Mouse (Mus musculus): ENCODE measurements around the gene Naa16. TPM values are rescaled to one million over a fixed set of nuclear protein-coding genes. Genes with fewer than 3 reads are reported as not detected.

The Naa16 gene
- polyA plus RNA-seq, 2 experiments = 9.1 to 24.2 TPM

DNA sequence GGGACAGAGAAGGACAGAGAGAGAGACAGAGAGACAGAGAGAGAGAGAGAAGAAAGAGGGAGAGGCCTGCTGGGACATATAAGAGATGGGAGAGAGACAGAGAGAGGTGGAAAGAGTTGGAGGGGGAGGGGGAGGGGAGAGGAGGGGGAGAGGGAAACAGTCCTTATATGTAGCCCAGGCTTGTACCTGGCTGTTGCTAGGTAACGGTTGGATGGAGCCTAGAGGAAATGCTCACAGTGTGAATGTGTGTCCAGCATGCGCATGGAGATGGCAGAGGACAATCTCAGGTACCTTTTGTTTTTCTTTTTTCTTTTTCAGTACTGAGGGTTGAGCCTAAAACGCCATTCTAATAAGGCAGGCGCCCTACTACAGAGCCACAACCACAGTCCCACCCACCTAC lies 106.0 kb downstream of the Naa16 start:
- DNase-seq (ENCODE audit: low read depth in 3 of 3, low spot score in 3 of 3) (no peak), ATAC-seq (ENCODE audit: insufficient read depth) (no peak)
- Histone ChIP-seq H3K27ac (no peak overlapping the region), H3K9ac (replicated peaks) (no peak overlapping the region), H3K9me3 (ENCODE audit: control insufficient read depth, low read length) (no peaks in the 10 kb centered on the region), H3K4me3 (ENCODE audit: insufficient read depth in 1 of 2, low read depth in 2 of 2, low read length in 2 of 2) (no peak overlapping the region), H3K4me1 (replicated peaks; ENCODE audit: control insufficient read depth in 2 of 2, insufficient read depth in 2 of 2, low read length in 1 of 2) (peaks cover 9 to 14% of the 10 kb centered on the region in 2 experiments), H3K27me3 (ENCODE audit: control insufficient read depth, insufficient read depth, low read length) (no peaks in the 10 kb centered on the region), H3K4me2 (ENCODE audit: low read depth) (no peak overlapping the region), H3K36me3 (replicated peaks; ENCODE audit: control insufficient read depth, insufficient read depth, low read depth) (peaks cover 20% of the 10 kb centered on the region)
- TF ChIP-seq CTCF (IDR thresholded peaks at IDR 0.05; ENCODE audit: low read depth) = no peak
- no peak for TF ChIP-seq EP300 (IDR thresholded peaks at IDR 0.05; ENCODE audit: low read depth)
- 69% methylated on average over 4 of the region's 4 CpGs for WGBS (ENCODE audit: insufficient replicate concordance)

DNA sequence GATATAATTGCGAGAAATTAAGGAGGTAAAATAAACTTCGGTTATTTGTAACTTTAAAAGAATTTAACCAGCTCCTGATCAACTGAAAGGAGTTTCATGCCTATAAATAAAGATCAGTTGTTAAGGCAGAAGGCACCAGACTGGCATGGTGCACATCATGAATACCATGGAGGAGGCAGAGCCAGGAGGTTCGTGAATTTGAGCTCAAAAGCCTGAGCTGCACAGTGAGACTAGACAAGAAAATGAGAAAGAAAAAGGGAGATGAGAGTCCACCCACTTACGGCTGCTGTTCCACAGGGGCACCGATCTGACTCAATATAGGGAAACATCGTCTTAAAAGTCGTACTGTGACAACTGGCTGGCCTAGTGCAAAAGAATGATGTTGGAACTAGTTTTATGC lies 106.6 kb downstream of the Naa16 start:
- Histone ChIP-seq H3K36me3 (replicated peaks; ENCODE audit: control insufficient read depth, insufficient read depth, low read depth) (peaks cover 13% of the 10 kb centered on the region), H3K4me2 (ENCODE audit: low read depth) (no peak overlapping the region), H3K27me3 (ENCODE audit: control insufficient read depth, insufficient read depth, low read length) (no peaks in the 10 kb centered on the region), H3K27ac (no peak overlapping the region), H3K9me3 (ENCODE audit: control insufficient read depth, low read length) (no peaks in the 10 kb centered on the region), H3K4me3 (ENCODE audit: insufficient read depth in 1 of 2, low read depth in 2 of 2, low read length in 2 of 2) (no peak overlapping the region), H3K4me1 (replicated peaks; ENCODE audit: control insufficient read depth in 2 of 2, insufficient read depth in 2 of 2, low read length in 1 of 2) (peaks cover 9 to 12% of the 10 kb centered on the region in 2 experiments), H3K9ac (replicated peaks) (no peak overlapping the region)
- no peak for ATAC-seq (ENCODE audit: insufficient read depth)
- DNase-seq (ENCODE audit: low read depth in 3 of 3, low spot score in 3 of 3) = no peak
- 76% methylated on average over 7 of the region's 7 CpGs for WGBS (ENCODE audit: insufficient replicate concordance)
- no peak for TF ChIP-seq EP300 (IDR thresholded peaks at IDR 0.05; ENCODE audit: low read depth)
- no peak for TF ChIP-seq CTCF (IDR thresholded peaks at IDR 0.05; ENCODE audit: low read depth)

DNA sequence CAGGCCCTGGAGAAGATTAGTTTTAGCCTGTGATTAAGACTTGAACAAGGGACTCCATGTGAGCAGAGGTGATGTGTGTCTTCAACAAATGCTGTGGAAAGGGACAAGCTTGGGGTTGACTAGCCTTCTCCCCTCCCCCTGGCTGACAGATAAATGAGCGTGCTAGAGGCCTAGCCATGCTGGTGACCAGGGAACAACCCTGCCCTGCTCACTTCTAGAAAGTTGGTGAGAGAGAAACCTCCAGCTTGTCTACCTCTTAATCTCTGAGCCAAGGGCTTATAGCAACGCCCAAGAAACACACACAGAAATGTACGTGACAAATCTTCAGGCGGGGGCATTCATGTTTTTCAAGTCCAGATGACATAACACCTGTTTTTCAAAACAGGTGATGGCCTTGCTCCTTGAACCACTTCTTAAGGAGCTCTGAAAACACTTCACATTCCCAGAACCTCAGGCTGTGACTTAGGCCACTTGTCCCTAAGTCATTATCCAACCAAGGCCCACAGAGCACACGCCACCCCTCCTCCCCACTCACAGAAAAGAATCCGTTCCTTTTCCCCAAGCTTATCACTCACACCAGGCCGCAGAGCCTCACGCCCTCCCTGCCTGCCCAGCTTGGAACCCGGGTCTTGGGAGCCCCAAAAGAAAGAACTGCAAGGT lies 108.6 kb downstream of the Naa16 start:
- no peak for TF ChIP-seq CTCF (IDR thresholded peaks at IDR 0.05; ENCODE audit: low read depth)
- TF ChIP-seq EP300 (IDR thresholded peaks at IDR 0.05; ENCODE audit: low read depth) = no peak
- no peak overlapping the region for H3K27ac ChIP-seq
- H3K4me1 ChIP-seq (replicated peaks; ENCODE audit: control insufficient read depth in 2 of 2, insufficient read depth in 2 of 2, low read length in 1 of 2) = peaks cover 9 to 12% of the 10 kb centered on the region in 2 experiments
- ATAC-seq (ENCODE audit: insufficient read depth) (peak; percentile 60), DNase-seq (ENCODE audit: low read depth in 3 of 3, low spot score in 3 of 3) (no peak)
- H3K9me3 ChIP-seq (ENCODE audit: control insufficient read depth, low read length) = no peaks in the 10 kb centered on the region
- H3K27me3 ChIP-seq (ENCODE audit: control insufficient read depth, insufficient read depth, low read length) = no peaks in the 10 kb centered on the region
- no peak overlapping the region for H3K4me3 ChIP-seq (ENCODE audit: insufficient read depth in 1 of 2, low read depth in 2 of 2, low read length in 2 of 2)
- H3K36me3 ChIP-seq (replicated peaks; ENCODE audit: control insufficient read depth, insufficient read depth, low read depth) = no peaks in the 10 kb centered on the region
- H3K4me2 ChIP-seq (ENCODE audit: low read depth) = no peak overlapping the region
- WGBS (ENCODE audit: insufficient replicate concordance) = 30% methylated on average over 9 of the region's 9 CpGs
- no peak overlapping the region for H3K9ac ChIP-seq (replicated peaks)

DNA sequence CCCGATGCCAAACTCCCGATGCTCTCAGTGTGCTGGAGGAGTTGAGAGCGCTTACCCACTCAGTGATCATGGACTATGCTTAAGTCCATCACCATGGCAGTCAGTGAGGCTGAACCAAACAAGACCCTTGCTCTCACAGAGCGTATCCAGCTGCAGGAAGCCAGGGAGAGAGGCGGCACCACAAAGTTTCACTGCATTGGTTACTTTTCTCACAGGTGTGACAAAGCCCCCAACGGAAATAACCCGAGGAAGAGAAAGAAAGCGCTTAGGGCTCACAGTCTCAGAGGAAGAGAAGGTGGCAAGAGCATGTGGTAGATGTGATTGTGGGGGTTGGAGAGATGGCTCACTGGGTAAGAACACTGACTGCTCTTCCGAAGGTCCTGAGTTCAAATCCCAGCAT lies 110.1 kb downstream of the Naa16 start:
- no peak overlapping the region for H3K4me2 ChIP-seq (ENCODE audit: low read depth)
- WGBS (ENCODE audit: insufficient replicate concordance) = 85% methylated on average over 9 of the region's 9 CpGs
- H3K27me3 ChIP-seq (ENCODE audit: control insufficient read depth, insufficient read depth, low read length) = no peaks in the 10 kb centered on the region
- no peaks in the 10 kb centered on the region for H3K36me3 ChIP-seq (replicated peaks; ENCODE audit: control insufficient read depth, insufficient read depth, low read depth)
- ATAC-seq (ENCODE audit: insufficient read depth) = no peak
- no peak overlapping the region for H3K9ac ChIP-seq (replicated peaks)
- no peak for TF ChIP-seq CTCF (IDR thresholded peaks at IDR 0.05; ENCODE audit: low read depth)
- no peak for TF ChIP-seq EP300 (IDR thresholded peaks at IDR 0.05; ENCODE audit: low read depth)
- no peak overlapping the region for H3K27ac ChIP-seq
- no peaks in the 10 kb centered on the region for H3K9me3 ChIP-seq (ENCODE audit: control insufficient read depth, low read length)
- no peak for DNase-seq (ENCODE audit: low read depth in 3 of 3, low spot score in 3 of 3)
- peaks cover 9 to 14% of the 10 kb centered on the region in 2 experiments for H3K4me1 ChIP-seq (replicated peaks; ENCODE audit: control insufficient read depth in 2 of 2, insufficient read depth in 2 of 2, low read length in 1 of 2)
- no peak overlapping the region for H3K4me3 ChIP-seq (ENCODE audit: insufficient read depth in 1 of 2, low read depth in 2 of 2, low read length in 2 of 2)

DNA sequence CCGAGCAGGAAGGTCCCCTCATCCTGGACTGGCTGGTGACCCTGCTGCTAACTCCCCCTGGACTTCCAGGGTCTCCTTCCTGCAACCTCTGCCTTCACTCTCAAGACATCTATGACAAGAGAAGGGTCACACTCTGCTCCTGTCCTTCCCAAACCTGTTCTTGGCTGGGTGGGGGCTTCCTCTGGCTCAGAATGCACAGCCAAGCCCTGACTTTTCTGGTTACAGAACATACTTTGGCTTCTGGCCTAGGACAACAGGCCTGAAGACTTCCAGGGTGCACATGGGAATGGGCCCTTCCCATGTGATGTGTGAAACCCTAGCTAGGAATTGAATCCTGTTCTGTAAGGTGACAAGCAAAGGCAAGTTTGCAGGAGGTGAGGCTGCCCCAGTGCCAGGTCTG lies 111.1 kb downstream of the Naa16 start:
- DNase-seq (ENCODE audit: low read depth in 3 of 3, low spot score in 3 of 3) (no peak), ATAC-seq (ENCODE audit: insufficient read depth) (no peak)
- TF ChIP-seq EP300 (IDR thresholded peaks at IDR 0.05; ENCODE audit: low read depth) (no peak), CTCF (IDR thresholded peaks at IDR 0.05; ENCODE audit: low read depth) (no peak)
- WGBS (ENCODE audit: insufficient replicate concordance) = 48% methylated on average over 1 of the region's 1 CpGs
- Histone ChIP-seq H3K27me3 (ENCODE audit: control insufficient read depth, insufficient read depth, low read length) (no peaks in the 10 kb centered on the region), H3K36me3 (replicated peaks; ENCODE audit: control insufficient read depth, insufficient read depth, low read depth) (no peaks in the 10 kb centered on the region), H3K4me1 (replicated peaks; ENCODE audit: control insufficient read depth in 2 of 2, insufficient read depth in 2 of 2, low read length in 1 of 2) (peaks cover 9 to 14% of the 10 kb centered on the region in 2 experiments), H3K9ac (replicated peaks) (no peak overlapping the region), H3K4me3 (ENCODE audit: insufficient read depth in 1 of 2, low read depth in 2 of 2, low read length in 2 of 2) (no peak overlapping the region), H3K4me2 (ENCODE audit: low read depth) (no peak overlapping the region), H3K27ac (no peak overlapping the region), H3K9me3 (ENCODE audit: control insufficient read depth, low read length) (no peaks in the 10 kb centered on the region)

Measured in liver, embryonic 14.5 days (tissue).